1 mouse cellular context compared by ENCODE assay signal in the genomic region with DNA sequence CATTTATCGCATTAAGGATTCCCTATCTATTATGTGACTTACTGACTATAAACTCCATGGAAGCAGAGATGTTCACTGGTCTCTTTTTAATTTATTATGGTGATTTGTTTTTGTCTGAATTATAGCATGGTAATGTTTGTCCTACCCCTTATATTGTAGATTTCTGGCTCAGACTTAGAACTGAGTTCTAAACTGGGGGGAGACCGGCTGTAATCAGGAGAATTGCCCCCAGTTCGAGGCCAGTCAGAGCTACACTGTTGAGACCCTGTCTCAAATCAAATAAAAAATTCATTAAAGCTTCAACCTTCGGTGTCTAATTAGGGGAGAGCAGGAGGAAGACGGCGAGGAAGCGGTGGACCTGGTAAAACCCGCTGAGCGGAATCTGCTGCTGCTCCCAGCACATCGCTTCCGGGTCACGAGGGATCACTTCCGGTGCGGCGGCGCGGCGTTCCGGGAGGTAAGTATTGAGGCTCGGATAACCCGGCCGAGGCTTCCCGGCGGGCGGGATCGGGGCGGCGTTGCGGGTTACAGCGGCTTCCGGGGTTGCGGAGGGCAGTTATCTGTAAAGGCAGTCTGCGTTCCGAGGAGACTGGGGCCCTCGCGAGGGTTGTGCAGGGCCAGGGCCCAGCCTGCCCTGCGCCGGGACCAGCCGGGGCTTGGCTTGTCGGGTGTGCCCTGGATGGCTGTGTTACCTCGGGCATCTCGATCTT.
TF ChIP-seq lines count a peak whose summit lies in the region.

A gene (plus strand): TSS at position 411 of the 710 bp plus-strand sequence.

TF ChIP-seq in MEL, 35 proteins besides CTCF, POLR2A, EP300 and RAD21 (continued from another document):
- TF ChIP-seq POLR2AphosphoS5 (IDR thresholded peaks at IDR 0.05; ENCODE audit: borderline replicate concordance, low read depth, low read length) (no peak), ZNF384 (IDR thresholded peaks at IDR 0.05; ENCODE audit: low read depth, low read length) (no peak), CHD2 (IDR thresholded peaks at IDR 0.05; ENCODE audit: low read length) (peak; percentile 52), MYC (IDR thresholded peaks at IDR 0.05; ENCODE audit: low read depth, low read length) (0 out of 2 replicates have a peak, but pooled peaks have one; percentile 40), ZMIZ1 (IDR thresholded peaks at IDR 0.05; ENCODE audit: low read depth, low read length) (peak; percentile 59), RCOR1 (IDR thresholded peaks at IDR 0.05; ENCODE audit: low read depth, low read length) (peak; percentile 21; the same call in 1 of the 2 replicates), E2F4 (IDR thresholded peaks at IDR 0.05; ENCODE audit: borderline replicate concordance, low read depth, low read length) (no peak)
